Mouse (Mus musculus) c-Kit-positive CD71-positive TER-119-negative erythroid progenitor cells, embryonic 14.5 days (primary cell): ENCODE data around the gene Khdc4.

Experiments used
- DNase-seq: peaks from one replicate; pipeline ENCODE4 v3.0.0-alpha.2; 2013; ENCODE audit warnings: low read depth

The Khdc4 gene

DNA sequence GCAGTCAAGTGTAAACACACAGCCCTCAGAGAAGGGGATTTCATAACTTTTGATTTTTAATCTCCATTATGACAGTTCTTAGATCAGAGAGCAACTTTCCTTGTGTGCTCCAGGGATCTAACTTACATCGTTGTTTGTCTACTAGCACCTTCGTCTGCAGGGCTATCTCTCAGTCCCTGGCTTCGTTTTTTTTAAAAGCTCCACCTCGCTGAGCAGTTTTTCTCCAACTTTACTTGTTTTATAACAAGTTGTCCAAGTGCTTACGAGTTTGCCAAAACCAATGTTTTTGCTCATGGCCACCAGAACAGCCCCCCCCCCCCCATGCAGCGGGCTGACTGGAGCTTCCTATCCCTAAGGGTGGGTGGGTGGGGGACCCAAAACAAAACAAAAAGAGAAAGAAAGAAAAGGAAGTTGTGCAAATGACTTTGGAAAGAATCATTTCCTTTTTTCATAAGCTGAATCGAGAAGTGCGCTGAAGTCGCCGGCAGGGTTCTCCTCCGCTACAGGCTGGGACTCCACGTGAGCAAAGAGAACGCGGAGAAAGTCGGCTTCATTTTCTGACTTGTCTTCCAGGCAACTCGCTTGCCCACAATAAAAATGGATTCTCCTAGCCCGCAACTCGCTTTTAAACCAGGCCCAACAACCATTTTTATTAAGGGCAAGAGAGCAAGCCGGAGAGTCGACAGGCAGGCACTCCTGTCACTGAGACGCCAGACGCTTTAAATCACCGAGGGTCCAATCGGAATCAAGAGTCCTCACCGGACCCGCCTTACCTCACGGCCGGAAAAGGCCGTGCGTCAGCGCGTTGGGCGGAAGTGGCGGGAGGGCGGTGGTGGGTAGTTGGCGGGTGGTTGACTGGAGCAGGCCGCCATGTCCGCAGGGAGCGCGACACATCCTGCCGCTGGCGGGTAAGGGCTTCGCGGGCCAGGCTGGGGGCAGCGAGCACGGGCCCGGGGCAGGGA, at the start of gene Khdc4:
TSS of gene Khdc4 (plus strand) at position 824 of the 962 bp plus-strand sequence.
- peak; percentile 97 for DNase-seq

DNA sequence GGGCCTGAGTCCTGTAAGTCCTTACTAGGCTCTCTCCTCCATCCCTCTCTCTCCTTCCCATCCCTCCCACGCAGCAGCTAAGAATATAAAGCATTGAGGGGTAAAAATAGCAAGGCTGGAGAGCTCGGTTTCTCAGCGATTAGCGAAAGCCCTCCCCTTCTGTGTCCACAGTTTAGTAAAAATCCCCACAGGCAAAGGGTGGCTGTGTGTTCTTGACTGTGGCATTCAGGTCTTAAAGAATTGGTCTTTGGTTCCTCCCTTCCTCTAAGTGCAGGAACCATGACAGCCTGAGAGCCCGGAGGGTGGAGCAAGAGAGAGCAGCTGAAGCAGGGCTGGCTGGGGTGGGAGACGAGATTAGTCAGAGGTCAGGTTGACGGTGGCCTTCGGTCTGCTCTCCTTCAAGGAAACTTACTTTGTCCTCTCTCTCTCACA, 49.0 kb upstream of the Khdc4 start:
- DNase-seq, result no peak

DNA sequence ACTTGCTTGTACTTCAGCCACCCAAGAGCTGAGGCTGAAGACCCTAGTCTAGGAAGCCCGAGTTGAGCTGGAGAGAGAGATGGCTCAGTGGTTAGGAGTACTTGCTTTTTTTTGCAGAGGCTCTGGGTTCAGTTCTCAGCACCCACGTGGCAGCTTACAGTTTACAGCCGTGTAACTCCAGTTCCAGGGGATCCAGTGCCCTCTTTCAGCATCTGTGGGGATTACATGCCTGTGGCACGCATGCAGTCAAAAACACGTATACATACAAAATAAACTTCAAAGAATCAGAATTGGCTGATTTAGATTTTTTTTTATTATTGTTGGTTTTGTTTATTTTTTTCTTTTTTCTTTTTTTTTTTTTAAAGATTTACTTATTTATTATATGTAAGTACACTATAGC, 48.5 kb upstream of the Khdc4 start:
- no peak for DNase-seq

DNA sequence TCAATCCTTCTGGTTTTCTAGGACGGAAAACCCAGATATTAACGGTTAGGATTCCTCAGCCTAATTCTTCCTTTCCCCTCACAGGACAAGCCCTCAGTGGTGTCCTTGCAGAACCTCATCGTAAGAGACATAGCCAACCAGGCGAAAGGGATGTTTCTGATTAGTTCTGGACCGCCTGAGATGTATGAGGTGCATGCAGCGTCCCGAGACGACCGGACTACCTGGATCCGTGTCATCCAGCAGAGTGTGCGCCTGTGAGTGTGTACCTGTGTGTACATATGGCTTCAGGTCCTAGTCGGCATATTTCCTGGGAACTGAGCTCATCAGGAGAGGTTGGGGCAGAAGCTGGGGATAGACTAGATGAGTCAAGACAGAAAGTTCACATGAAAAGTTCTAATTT, 46.4 kb upstream of the Khdc4 start:
- no peak for DNase-seq

DNA sequence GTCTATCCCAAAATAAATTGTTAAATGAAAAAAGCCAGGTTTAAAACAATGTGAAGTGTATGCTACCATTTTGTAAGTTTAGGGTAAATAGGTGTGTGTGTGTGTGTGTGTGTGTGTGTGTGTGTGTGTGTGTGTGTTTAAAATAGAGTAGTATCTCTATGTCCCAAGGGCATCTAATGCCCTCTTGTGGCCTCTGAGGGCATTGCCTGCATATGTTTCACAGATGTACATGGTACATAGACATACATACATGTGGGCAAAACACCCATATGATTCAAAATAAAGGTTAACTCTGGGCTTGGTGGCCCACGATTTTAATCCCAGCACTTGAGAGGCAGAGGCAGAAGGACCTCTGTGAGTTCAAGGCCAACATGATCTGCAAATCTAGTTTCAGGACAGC, 44.9 kb upstream of the Khdc4 start:
- no peak for DNase-seq

DNA sequence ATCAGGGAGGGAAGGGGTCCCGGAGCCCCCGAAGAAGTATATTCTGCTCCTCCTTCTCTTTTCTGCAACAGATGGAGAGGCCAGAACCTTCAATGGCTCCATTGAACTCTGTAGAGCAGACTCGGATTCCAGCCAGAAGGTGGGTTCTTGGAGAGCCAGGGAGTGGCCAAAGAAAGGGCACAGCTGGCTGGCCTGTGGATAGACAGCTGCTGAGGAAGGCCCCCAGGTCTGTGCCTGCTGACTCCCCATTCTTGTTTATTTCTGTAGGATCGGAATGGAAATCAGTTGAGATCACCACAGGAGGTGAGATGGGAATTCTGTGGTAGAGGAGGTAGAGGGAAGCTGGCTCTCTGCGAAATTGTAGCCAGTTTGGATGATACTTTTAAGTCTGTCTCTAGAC, 42.5 kb upstream of the Khdc4 start:
- DNase-seq, result no peak

DNA sequence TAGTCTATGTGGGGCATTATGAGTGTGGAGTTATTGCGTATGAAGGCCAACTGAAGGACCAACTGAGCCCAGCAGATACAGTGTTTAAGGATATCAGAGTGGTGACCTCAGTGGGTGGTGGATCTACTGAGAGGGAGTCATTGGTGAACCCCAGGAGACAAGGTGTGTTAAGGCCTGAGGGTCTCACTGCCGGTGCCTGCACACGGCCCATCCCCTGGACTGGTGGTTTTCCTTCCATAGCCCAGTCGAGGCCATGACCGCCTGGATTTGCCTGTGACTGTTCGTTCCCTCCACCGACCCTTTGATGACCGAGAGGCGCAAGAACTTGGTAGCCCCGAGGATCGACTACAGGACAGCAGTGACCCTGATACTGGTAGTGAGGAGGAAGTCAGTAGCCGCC, 39.7 kb upstream of the Khdc4 start:
- no peak for DNase-seq

DNA sequence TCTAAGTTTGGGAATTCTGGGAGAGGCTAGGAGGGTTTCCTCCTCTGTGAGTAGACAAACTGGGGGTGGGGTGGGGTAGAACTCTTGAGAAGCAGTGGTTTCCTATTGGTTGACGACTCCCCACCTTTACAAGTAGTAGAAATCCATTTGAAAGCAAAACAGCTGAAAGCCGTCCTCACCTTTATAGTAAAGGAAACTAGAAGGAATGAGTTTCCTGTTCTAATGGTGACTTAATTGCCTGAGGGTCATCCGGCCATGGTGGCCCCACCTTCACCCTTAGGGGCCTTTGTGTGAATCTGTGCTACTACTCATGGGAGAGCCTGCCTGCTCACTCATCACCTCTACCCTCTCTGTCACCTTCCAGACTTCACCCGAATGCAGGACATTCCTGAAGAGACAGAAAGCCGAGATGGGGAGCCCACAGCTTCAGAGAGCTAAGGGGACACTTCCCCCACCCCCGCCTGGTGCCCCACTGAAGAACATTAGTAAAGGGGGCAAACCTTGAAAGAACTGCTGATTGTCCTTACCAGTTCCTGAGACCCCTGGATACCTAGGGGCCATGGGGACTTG, 39.1 kb upstream of the Khdc4 start:
- DNase-seq, result no peak

DNA sequence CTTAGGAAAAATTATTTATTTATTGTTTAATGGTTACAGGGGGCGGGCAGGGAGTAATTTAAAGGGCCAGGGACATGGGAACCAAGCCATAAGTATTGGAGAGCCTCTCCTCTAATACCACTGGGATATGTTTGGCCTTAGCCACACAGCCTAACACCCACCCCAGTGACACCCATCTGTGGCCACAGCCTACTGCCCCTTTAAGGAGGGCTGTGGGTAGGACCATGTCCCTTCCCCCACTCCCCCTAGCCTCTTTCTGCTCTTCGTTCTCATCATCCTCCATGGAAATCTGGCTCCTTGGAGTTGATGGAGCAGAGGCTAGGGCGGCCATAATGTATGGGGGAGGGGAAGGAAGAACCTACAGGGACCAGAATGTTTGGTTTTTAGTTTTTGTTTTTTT, 38.5 kb upstream of the Khdc4 start:
- DNase-seq, result no peak

DNA sequence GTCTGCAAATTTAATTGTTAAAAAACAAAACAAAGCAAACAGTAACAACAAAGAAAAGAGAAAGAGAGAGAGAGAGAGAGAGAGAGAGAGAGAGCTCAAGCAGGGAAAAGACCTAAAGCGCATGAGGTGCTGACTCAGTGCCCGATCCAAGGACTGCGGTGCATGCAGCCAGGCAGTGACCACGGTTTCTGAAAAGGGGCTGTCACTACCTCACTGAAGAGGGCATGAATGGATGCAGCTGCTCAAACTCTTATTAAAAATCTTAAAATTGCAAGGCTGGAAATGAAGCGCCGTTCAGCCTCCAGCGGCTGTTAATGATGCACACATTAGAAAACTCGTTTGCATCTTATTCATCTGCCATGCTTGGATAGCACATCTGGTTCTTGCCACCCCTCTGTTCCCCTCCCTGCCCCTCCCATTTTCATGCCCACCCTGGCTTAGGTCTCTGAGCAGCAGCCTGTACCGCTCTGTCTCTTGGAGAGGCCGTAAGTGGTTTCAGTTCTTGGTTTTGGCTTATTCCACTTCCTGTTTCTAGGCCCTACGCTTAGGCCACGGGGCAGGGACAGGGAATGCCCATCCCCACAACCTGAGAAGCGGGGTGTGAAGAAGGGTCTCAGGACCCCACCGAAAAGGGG, 37.7 kb upstream of the Khdc4 start:
- DNase-seq, result no peak

DNA sequence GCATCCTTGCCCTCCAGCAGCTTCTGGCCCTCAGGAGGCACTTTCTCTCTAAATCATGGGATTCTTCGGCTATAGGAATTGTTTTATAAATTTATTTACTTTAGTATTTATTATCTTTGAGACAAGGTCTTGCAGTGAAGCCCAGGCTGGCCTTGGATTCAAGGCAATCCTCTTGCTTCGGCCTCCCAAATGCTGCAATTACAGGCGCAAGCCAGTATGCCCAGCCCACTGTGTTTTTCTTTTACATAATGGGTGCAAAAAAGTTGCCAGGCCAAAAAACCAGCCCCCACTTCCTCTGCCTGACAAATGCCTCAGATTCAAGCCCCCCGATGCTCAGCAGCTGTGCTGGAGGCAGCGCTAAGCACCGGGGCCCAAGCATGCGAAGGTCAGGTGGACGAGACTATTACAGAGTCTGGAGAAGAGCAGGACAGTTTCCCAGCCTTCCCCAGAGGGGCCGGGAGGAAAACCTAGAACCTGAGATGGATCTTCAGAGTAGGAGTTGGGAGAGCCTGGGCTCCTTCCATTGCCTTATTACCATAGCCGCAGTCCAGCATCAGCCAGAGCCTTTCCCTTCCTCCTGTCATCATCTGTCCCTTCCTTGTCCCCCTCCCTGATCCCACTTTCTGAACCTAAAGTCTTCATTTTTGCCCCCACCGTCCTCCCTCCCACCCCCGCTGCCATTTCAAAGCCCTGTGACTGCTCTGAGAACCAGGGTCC, 37.0 kb upstream of the Khdc4 start:
- no peak for DNase-seq

DNA sequence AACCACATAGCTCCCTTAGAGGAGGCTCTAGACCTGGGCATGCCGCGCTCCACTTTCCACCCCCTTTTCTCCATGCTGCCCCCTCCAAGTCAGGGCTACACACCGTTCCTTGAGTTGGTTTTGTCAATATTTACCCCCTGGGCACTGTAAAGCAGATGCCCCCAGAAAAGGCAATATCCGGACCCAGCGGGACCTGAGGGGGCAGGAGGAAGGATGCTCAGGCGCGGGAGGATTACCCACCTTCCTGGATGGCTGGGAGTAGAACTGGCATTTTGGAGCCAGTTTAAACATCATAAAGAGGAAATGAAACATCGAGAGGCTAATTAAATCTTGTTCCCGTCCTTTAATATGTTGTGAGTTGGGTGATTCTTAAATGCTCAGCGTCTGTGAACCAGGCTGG, 36.4 kb upstream of the Khdc4 start:
- DNase-seq, result no peak

DNA sequence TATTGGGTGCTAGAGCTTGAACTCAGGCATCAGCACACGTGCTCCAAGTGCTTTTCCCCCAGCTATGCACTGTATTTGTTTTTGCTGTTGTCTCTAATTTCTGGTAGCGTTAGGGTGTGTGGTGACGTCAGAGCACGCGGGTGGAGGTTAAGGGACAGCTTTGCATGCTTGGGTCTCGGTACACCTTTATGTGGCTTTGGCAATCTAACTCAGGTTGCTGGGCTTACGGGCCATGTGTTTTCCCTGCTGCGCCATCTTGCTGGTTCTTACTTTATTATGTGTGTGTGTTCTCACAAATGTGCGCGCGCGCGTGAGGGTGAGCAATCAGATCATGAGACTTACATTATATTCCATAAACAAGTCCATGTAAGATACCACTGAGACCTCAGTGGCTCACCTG, 35.6 kb upstream of the Khdc4 start:
- DNase-seq, result no peak

DNA sequence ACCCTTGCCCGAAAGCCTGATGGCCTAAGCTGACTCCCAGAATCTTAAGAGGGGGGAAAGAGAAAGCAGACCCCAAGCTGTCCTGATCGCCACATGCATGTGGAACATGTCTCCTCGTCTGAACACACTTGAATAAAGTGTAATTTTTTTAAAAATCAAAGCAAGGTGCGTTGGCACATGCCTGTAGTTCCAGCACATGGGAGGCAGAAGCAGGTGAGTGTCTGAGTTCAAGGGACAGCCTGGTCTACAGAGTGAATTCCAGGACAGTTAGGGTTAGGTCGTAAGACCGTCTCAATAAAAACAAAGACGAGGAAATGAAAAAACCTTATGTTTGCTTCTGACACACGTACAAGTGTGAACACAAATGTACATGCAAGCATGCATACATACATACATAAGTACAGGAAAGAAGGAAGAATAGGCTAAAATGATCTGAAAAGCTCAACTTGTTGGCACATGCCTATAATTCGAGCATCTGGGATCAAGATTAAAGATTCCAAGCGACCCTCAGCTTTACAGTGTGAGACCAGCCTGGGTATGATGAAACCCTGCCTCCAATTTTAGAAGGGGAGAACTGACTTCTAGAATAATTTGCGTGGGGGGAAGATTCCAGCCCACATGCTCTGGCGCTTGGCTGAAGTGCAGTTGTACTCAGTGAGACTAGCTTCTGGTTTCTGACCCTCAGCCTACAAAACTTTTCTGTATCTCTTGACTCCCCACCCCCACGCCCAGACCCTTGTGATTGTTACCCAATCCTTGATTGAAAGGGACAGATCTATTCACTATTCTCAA, 34.7 kb upstream of the Khdc4 start:
- DNase-seq, result no peak

DNA sequence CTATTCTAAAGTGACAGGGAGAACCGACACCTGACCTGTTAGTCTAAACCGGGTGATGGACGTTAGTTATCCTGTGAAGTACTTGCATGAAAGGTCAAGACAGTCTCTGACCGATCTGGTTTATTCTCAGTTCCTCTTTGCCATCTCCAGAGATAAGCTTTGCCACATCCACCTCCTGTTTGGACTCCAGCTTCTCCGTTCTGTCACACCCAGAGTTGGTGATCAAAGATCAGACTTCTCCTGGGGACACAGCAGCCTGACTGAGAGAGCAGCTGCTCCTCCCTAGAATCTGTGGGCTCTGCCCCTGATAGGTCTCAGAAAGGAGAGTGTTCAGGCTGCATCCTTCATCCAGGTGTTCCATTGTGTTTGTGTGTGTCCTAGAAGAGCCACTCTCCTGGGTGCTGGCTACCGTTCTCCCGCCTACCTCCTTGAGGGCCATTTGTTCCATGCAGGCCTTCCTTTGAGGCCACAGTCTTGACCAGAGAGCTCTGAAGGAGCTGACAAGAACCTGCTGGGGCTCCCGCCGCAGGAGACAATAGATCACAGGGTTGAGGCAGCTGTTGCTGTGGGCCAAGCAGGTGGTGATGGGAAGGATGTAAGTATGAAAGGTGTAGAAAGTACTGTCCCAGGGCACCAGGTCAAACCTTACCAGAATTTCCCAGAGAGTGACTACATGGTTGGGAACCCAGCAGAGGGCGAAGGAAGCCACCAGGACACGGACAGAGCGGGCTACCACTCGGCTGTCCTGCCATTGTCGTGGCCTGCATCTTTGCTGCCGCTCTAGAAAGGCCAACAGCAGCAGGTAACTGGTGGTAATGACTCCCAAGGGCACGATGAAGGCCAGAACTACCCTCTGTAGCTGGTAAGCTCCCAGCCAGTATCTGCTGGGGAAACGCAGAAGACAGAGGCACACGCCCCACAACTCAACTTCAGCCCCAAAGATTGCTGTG, 33.7 kb upstream of the Khdc4 start:
- DNase-seq, result no peak

DNA sequence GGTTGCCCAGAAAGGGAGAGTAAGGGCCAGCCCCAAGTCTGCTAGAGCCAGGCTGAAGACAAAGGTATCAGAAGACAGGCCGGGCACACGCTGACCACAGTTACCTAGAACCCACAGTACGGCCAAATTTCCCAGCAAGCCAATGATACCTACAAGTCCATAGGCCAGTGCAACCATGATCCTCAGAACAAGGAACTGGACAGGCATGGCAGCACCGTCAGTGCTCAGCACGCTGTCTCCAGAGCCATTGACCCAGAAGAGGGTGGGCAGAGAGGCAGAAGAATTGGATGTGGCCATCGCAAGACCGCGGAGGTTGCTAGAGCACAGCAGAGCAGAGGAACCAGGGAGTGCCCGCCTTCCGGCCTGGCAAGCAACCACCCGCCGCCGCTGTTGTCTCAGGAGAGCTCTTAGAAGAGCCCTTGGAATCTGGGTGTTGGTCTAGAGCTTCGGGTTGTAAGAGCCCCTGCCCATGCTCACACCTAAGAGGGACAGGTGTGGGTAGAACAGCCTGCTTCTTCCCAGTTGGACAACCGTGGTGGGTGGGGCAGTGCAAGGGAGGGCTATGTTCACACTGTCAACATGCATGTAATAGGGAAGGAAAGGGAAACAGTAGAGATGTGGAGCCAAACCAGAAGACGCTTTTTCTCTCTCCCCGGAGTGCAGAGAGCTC, 32.6 kb upstream of the Khdc4 start, which contains the start of gene Rxfp4:
TSS of gene Rxfp4 (minus strand) at position 297 of the 670 bp plus-strand sequence.
- DNase-seq, result no peak

DNA sequence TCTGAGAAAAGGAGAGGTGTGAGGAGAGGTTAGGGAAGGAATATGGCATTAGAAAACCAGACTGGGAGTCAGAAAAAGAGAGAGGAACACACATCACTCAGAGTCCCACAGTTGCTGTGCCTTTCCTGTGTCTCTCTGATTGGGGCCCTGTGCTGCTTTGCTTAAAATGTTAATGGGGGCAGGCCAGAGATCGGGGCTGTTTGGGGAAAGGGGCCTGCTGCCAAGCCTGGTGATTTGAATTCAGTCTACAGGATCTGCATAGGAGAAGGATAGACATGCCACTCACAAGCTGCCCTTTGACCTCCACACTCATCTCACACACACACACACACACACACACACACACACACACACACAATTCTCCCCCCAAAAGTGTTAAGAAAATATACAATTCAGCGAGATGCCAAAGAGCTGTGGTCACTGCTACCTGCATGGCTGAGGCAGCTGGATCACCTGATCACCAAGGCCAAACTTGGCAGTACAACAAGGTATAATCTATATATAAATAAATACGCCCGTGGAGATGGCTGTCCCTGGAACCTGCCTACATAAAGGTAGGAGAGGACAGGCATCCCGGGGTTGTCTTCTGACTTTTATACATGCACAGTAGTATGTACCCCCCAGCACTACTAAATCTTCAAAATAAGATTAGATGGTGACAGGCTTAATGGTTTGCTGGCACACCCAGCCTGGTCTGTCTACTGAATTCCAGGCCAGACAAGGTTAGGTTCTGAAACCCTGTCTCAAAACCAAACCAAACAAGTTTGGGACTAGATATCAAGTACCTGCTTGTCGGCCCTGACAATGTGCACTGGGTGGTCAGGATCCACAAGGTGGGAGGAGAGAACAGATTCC, 31.9 kb upstream of the Khdc4 start:
- DNase-seq, result no peak

DNA sequence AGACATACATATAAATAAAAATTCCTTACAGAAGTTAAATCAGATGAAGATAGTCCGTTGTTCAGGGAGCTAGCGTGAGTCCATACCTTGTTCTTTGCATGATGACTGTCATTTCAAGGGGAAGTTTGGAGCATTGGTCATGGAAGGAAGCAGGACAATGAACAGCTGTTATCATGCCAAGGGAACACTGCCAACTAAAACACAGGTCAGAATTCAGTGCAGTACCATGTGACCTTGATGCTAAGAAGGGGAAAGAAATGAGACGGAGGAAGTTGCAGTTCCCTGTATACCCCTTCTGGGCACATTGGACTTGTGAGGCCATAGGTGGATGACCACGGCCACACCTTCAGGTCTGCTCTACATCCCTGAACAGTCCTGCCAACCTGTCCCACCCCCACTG, 31.0 kb upstream of the Khdc4 start:
- no peak for DNase-seq

DNA sequence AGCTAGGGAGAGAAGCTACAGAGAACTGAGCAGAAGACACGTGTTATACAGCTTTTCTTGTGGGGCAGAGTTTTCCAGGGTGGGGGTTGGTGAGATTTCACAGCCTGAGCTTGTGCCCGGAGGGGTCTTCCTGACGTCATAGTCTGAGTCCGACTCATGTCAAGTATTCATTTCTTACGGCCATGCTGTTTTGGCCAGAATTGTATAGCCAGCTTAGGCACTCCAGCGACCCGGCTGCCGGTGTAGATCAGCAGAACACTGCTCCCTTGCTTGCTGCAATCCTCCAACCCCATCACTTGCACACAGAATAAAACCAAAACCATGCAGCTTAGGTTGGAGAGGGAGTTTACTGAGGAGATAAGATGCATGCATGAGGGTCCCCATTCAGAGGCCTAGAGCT, 30.0 kb upstream of the Khdc4 start:
- DNase-seq, result no peak
